ENCODE assay signal across 26 mouse cellular contexts in the genomic region with DNA sequence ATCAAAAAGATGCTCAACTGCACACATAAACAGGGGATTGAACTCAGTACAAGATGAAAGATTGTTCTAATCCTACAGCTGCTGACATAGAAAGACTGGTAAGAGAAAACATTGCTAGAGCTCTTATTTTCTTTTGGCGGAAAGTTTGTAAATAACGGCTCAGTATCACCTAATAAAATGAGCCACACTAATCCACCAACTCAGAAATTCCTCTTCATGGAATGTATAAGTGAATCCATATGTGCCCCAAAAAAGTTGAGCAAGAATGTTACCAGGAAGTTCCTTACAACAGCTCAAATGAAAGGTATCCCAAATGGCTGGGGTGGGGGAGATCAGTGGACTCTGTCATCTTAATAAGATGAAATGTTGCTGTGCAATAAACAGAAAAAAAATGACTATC. TPM values are rescaled to one million over a fixed set of nuclear protein-coding genes. Genes with fewer than 3 reads are reported as not detected.
"Had no signal": no experiment of that assay in that cellular context is flagged by ENCODE, and none has a peak within 500 bp of the region (broad histone marks: within the 10 kb centered on the region; RNA-seq: fewer than 3 reads in every experiment).

No protein-coding gene starts in this region.

- H3K4me1 ChIP-seq: liver, embryonic 12.5 days; liver, embryonic 15.5 days; midbrain, embryonic 12.5 days; midbrain, embryonic 15.5 days; neural tube, embryonic 12.5 days; neural tube, embryonic 15.5 days; stomach, embryonic 15.5 days had no signal

- H3K36me3 ChIP-seq: limb, embryonic 12.5 days; liver, embryonic 12.5 days; liver, embryonic 15.5 days; midbrain, embryonic 12.5 days; midbrain, embryonic 15.5 days; neural tube, embryonic 12.5 days; neural tube, embryonic 15.5 days; stomach, embryonic 15.5 days had no signal

- H3K4me2 ChIP-seq: limb, embryonic 12.5 days; liver, embryonic 12.5 days; liver, embryonic 15.5 days; midbrain, embryonic 12.5 days; midbrain, embryonic 15.5 days; neural tube, embryonic 12.5 days; neural tube, embryonic 15.5 days; stomach, embryonic 15.5 days had no signal

- H3K9ac ChIP-seq: limb, embryonic 12.5 days; liver, embryonic 12.5 days; liver, embryonic 15.5 days; midbrain, embryonic 12.5 days; midbrain, embryonic 15.5 days; neural tube, embryonic 12.5 days; neural tube, embryonic 15.5 days; stomach, embryonic 15.5 days had no signal

- H3K27ac ChIP-seq: kidney, postnatal 0 days; layer of hippocampus, adult 2 months; liver, embryonic 12.5 days; liver, embryonic 15.5 days; macrophage; midbrain, embryonic 12.5 days; midbrain, embryonic 15.5 days; neural tube, embryonic 12.5 days; neural tube, embryonic 15.5 days; stomach, embryonic 15.5 days had no signal

- H3K27me3 ChIP-seq: limb, embryonic 12.5 days; liver, embryonic 12.5 days; liver, embryonic 15.5 days; midbrain, embryonic 12.5 days; midbrain, embryonic 15.5 days; neural tube, embryonic 12.5 days; neural tube, embryonic 15.5 days; stomach, embryonic 15.5 days had no signal

- H3K4me3 ChIP-seq: layer of hippocampus, adult 2 months; limb, embryonic 12.5 days; liver, embryonic 12.5 days; liver, embryonic 15.5 days; midbrain, embryonic 12.5 days; midbrain, embryonic 15.5 days; neural tube, embryonic 12.5 days; neural tube, embryonic 15.5 days; stomach, embryonic 15.5 days had no signal

- DNase-seq: kidney, adult 2 months; kidney, postnatal 25 days; layer of hippocampus, adult 9-11 months; liver; lung, adult 18-20 months; retina, postnatal 1 day; right cerebral cortex, postnatal 25 days; spleen, adult 18-20 months; thymus, postnatal 36 days had no signal

- H3K9me3 ChIP-seq: limb, embryonic 12.5 days; liver, embryonic 12.5 days; liver, embryonic 15.5 days; midbrain, embryonic 12.5 days; midbrain, embryonic 15.5 days; neural tube, embryonic 12.5 days; neural tube, embryonic 15.5 days; stomach, embryonic 15.5 days had no signal

- ATAC-seq: intestine, postnatal 0 days; liver, embryonic 12.5 days; midbrain, embryonic 15.5 days had no signal

RNA-seq across cellular contexts. Expression of a gene that starts 44.1 kb away (rescaled TPM):
- total RNA-seq: layer of hippocampus, adult 2 months; layer of hippocampus, postnatal 25 days; left cerebral cortex, adult 18-20 months; left cerebral cortex, postnatal 25 days; megakaryocyte, adult 5-6 weeks had no signal
- polyA plus RNA-seq: intestine, postnatal 0 days; kidney, embryonic 14.5 days; limb, embryonic 12.5 days; liver, embryonic 12.5 days; liver, embryonic 15.5 days; midbrain, embryonic 12.5 days; midbrain, embryonic 15.5 days; neural tube, embryonic 12.5 days; neural tube, embryonic 15.5 days; stomach, embryonic 15.5 days had no signal

RNA-seq across cellular contexts. Expression of a gene that starts 57.5 kb away (rescaled TPM):
- total RNA-seq: layer of hippocampus, adult 2 months; layer of hippocampus, postnatal 25 days; left cerebral cortex, postnatal 25 days; megakaryocyte, adult 5-6 weeks had no signal
